Mouse (Mus musculus): Measurements from ENCODE around the gene Capn3.

DNA sequence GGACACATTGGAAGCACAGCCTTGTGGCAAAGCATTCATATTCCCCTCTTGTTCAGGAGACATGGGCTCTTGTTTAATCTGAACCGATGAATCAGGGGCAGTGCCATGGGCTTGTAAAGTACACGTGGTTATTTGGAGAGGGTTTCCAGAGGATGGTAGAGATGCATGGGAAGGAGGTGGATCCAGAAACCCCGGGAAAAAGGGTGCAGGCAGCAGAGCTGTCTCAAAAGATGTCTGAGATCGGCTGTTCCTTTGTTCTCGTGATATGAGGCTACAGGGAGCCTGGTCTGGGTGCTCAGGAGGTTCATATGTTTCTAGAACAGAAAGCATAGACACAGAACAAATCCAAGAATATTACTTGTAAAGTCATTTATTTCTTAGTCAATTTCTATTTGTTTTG lies 71.0 kb downstream of the Capn3 start:
- TF ChIP-seq CTCF (IDR thresholded peaks at IDR 0.05; ENCODE audit: borderline replicate concordance, control insufficient read depth, extremely low read depth, insufficient read depth, low read length, poor library complexity), result no peak
- TF ChIP-seq POLR2A (IDR thresholded peaks at IDR 0.05; ENCODE audit: control insufficient read depth, extremely low read depth, insufficient read depth, low read length, poor library complexity), result no peak

Data from thymus, adult 2 months (tissue).